Mouse (Mus musculus) forebrain, embryonic 14.5 days (tissue): ENCODE results near the gene Auh. TPM values are rescaled to one million over a fixed set of nuclear protein-coding genes. Genes with fewer than 3 reads are reported as not detected.
A peak's percentile ranks its signal among the peaks of the same experiment; 100 is the strongest.

Experiments used
- ATAC-seq: fragments of 200-750 bp; cut with Nextera tagmentation; 2 replicates; pipeline ENCODE4 v1.8.0; 2017; ENCODE audit warnings: mild to moderate bottlenecking, moderate library complexity
- DNase-seq: peaks from one replicate; pipeline ENCODE4 v3.0.0-alpha.2; 2015; ENCODE audit warnings: low spot score
- H3K27ac ChIP-seq: fragments of 300-500 bp; sonication (generic); 2 replicates; pipeline ENCODE4 v1.5.1; 2014; ENCODE audit warnings: low read depth, mild to moderate bottlenecking, control low read depth, low read length, moderate library complexity
- H3K27me3 ChIP-seq: fragments of 300-500 bp; sonication (generic); replicated peaks from 2 replicates; pipeline ENCODE4 v1.6.1; 2014; ENCODE audit warnings: low read length, control low read depth, mixed read lengths; ENCODE audit not compliant: control insufficient read depth, insufficient read depth
- H3K36me3 ChIP-seq: fragments of 300-500 bp; sonication (generic); 2 replicates; pipeline ENCODE4 v1.6.1; 2014; ENCODE audit warnings: low read length, control low read depth; ENCODE audit not compliant: control insufficient read depth, insufficient read depth
- H3K4me1 ChIP-seq: fragments of 300-500 bp; sonication (generic); 2 replicates; pipeline ENCODE4 v1.6.1; 2014; ENCODE audit warnings: antibody characterized with exemption, low read length, control low read depth; ENCODE audit not compliant: control insufficient read depth, insufficient read depth
- H3K4me2 ChIP-seq: fragments of 300-500 bp; sonication (generic); 2 replicates; pipeline ENCODE4 v1.6.1; 2014; ENCODE audit warnings: mild to moderate bottlenecking, control low read depth, low read length
- H3K4me3 ChIP-seq: fragments of 300-500 bp; sonication (generic); 2 replicates; pipeline ENCODE4 v1.5.1; 2014; ENCODE audit warnings: low read depth, low read length, control low read depth
- H3K9ac ChIP-seq: fragments of 300-500 bp; sonication (generic); 2 replicates; pipeline ENCODE4 v1.6.1; 2014; ENCODE audit warnings: mild to moderate bottlenecking, low read length, control low read depth, moderate library complexity
- H3K9me3 ChIP-seq: fragments of 300-500 bp; sonication (generic); replicated peaks from 2 replicates; pipeline ENCODE4 v1.6.1; 2016; ENCODE audit warnings: low read length, control low read depth, mixed read lengths; ENCODE audit not compliant: control insufficient read depth
- WGBS: fragments of 180-500 bp; shearing (Covaris S2); extraction: QIAGEN DNeasy Blood & Tissue Kit; methylation state at CpG from one replicate; pipeline ENCODE4 v1.1.7; 2014; 5-methylcytosine and 5-hydroxymethylcytosine counted together
- polyA plus RNA-seq: library from polyadenylated mRNA; unstranded; fragments of >200 nt; fragmentation: Nextera tagmentation; extraction: Ambion mirVana; gene quantifications from 2 replicates; pipeline ENCODE4 v1.2.1, GENCODE M21; 2014

Auh gene
- 47.9 and 55.9 TPM in 2 replicates for polyA plus RNA-seq

- peaks cover 10% of the 10 kb centered on the region; the same call in 1 of the 2 replicates for H3K4me1 ChIP-seq
- H3K27ac ChIP-seq, result peak within 1 kb of the TSS; percentile 69
- H3K9me3 ChIP-seq, result no peaks in the 10 kb centered on the region
- H3K27me3 ChIP-seq, result no peaks in the 10 kb centered on the region
- under 1% methylated on average over 61 of the region's 63 CpGs for WGBS
- ATAC-seq (peak; percentile 95), DNase-seq (peak; percentile 95)
- peak within 1 kb of the TSS; percentile 77 for H3K9ac ChIP-seq
- H3K4me2 ChIP-seq, result peak within 1 kb of the TSS; percentile 51
- H3K4me3 ChIP-seq, result peak within 1 kb of the TSS; percentile 81
- H3K36me3 ChIP-seq, result no peaks in the 10 kb centered on the region
Observed at GRCm38 (mm10) chr13:52929209-52930171, at the start of gene Auh. Auh (minus strand) TSS chr13:52929681.

GRCm38 (mm10) chr13:52978321-52978981 lies 49.0 kb upstream of the Auh start:
- DNase-seq, result peak; percentile 56
- H3K4me3 ChIP-seq, result peak overlapping the region; percentile 77
- peaks cover 5% of the 10 kb centered on the region; the same call in 1 of the 2 replicates for H3K27me3 ChIP-seq
- no peaks in the 10 kb centered on the region for H3K36me3 ChIP-seq
- H3K4me1 ChIP-seq, result peaks cover 26% of the 10 kb centered on the region
- H3K4me2 ChIP-seq, result peak overlapping the region; percentile 99
- H3K9ac ChIP-seq, result peak overlapping the region; percentile 93
- 0 out of 2 replicates have a peak, but pooled peaks have one; percentile 3 for ATAC-seq
- H3K27ac ChIP-seq, result peak overlapping the region; percentile 88
- WGBS, result under 1% methylated on average over 49 of the region's 64 CpGs
- no peaks in the 10 kb centered on the region for H3K9me3 ChIP-seq

GRCm38 (mm10) chr13:52977757-52978156 lies 48.3 kb upstream of the Auh start:
- H3K4me3 ChIP-seq, result peak overlapping the region; percentile 77
- 32% methylated on average over 4 of the region's 4 CpGs for WGBS
- DNase-seq, result peak; percentile 6
- no peak for ATAC-seq
- no peaks in the 10 kb centered on the region for H3K36me3 ChIP-seq
- peak overlapping the region; percentile 99 for H3K4me2 ChIP-seq
- peak overlapping the region; percentile 93 for H3K9ac ChIP-seq
- H3K9me3 ChIP-seq, result no peaks in the 10 kb centered on the region
- 0 out of 2 replicates have a peak overlapping the region, but pooled peaks have one; percentile 88 for H3K27ac ChIP-seq
- H3K4me1 ChIP-seq, result peaks cover 26% of the 10 kb centered on the region
- peaks cover 5% of the 10 kb centered on the region; the same call in 1 of the 2 replicates for H3K27me3 ChIP-seq

- Histone ChIP-seq H3K9ac (peak overlapping the region; percentile 93), H3K4me2 (peak overlapping the region; percentile 99), H3K9me3 (no peaks in the 10 kb centered on the region), H3K4me3 (no peak overlapping the region), H3K27ac (no peak overlapping the region), H3K4me1 (peaks cover 25% of the 10 kb centered on the region), H3K36me3 (no peaks in the 10 kb centered on the region), H3K27me3 (peaks cover 5% of the 10 kb centered on the region; the same call in 1 of the 2 replicates)
- ATAC-seq (no peak), DNase-seq (no peak)
- 71% methylated on average over 9 of the region's 9 CpGs for WGBS
Observed at GRCm38 (mm10) chr13:52977221-52977609, 47.7 kb upstream of the Auh start.

- WGBS, result 4% methylated on average over 16 of the region's 16 CpGs
- peak overlapping the region; percentile 33 for H3K9ac ChIP-seq
- 0 out of 2 replicates have a peak overlapping the region, but pooled peaks have one; percentile 3 for H3K4me3 ChIP-seq
Observed at GRCm38 (mm10) chr13:52976510-52977220, 47.2 kb upstream of the Auh start.

GRCm38 (mm10) chr13:52976130-52976509 lies 46.6 kb upstream of the Auh start:
- Histone ChIP-seq H3K27me3 (peaks cover 5% of the 10 kb centered on the region; the same call in 1 of the 2 replicates), H3K4me3 (0 out of 2 replicates have a peak overlapping the region, but pooled peaks have one; percentile 3), H3K4me2 (peak overlapping the region; percentile 99), H3K9me3 (no peaks in the 10 kb centered on the region), H3K9ac (peak overlapping the region; percentile 33; the same call in 1 of the 2 replicates), H3K36me3 (no peaks in the 10 kb centered on the region), H3K27ac (no peak overlapping the region), H3K4me1 (peaks cover 20% of the 10 kb centered on the region)
- DNase-seq (peak; percentile 18), ATAC-seq (no peak)
- WGBS, result 3% methylated on average over 8 of the region's 8 CpGs

More at GRCm38 (mm10) chr13:52976510-52977220, 47.2 kb upstream of the Auh start:
- DNase-seq (peak; percentile 57), ATAC-seq (no peak)
- Histone ChIP-seq H3K4me1 (peaks cover 20% of the 10 kb centered on the region), H3K27ac (no peak overlapping the region), H3K4me2 (peak overlapping the region; percentile 99), H3K9me3 (no peaks in the 10 kb centered on the region), H3K27me3 (peaks cover 5% of the 10 kb centered on the region; the same call in 1 of the 2 replicates), H3K36me3 (no peaks in the 10 kb centered on the region)

- Histone ChIP-seq H3K4me3 (no peak overlapping the region), H3K4me2 (no peak overlapping the region), H3K36me3 (no peaks in the 10 kb centered on the region), H3K27ac (no peak overlapping the region), H3K4me1 (peaks cover 20% of the 10 kb centered on the region), H3K27me3 (peaks cover 5% of the 10 kb centered on the region; the same call in 1 of the 2 replicates), H3K9ac (no peak overlapping the region), H3K9me3 (no peaks in the 10 kb centered on the region)
- DNase-seq (no peak), ATAC-seq (no peak)
- WGBS, result 77% methylated on average over 3 of the region's 3 CpGs
Observed at GRCm38 (mm10) chr13:52974676-52975075, 45.2 kb upstream of the Auh start.

- H3K36me3 ChIP-seq, result peaks cover 4% of the 10 kb centered on the region; the same call in 1 of the 2 replicates
- H3K4me3 ChIP-seq, result no peak overlapping the region
- peaks cover 5% of the 10 kb centered on the region; the same call in 1 of the 2 replicates for H3K27me3 ChIP-seq
- no peak for ATAC-seq
- H3K27ac ChIP-seq, result no peak overlapping the region
- no peak overlapping the region for H3K4me2 ChIP-seq
- H3K9me3 ChIP-seq, result no peaks in the 10 kb centered on the region
- H3K9ac ChIP-seq, result no peak overlapping the region
- WGBS, result 93% methylated on average over 10 of the region's 10 CpGs
- H3K4me1 ChIP-seq, result peaks cover 20% of the 10 kb centered on the region
- no peak for DNase-seq
Observed at GRCm38 (mm10) chr13:52973427-52973826, 43.9 kb upstream of the Auh start.
